ENCODE assay signal across 8 mouse cellular contexts in the genomic region with DNA sequence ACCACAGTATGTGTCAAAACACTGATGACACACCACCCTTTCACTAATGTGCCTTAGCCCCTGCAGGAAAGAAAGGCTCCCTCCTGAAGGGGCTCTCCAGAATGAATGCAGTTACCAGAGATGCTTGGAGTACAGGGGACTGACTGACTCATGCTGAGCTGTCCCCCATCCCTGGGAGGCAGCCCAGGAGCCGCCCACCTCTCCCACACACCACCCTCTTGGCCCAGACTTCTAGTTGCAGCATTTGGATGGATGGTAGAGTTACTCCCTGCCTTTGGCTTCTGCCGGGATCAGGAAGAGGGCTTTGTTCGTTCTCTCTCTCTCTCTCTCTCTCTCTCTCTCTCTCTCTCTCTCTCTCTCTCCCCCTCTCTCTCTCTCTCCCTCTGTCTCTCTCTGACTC. TPM values are rescaled to one million over a fixed set of nuclear protein-coding genes. Genes with fewer than 3 reads are reported as not detected.
DNase-seq lines count a peak whose midpoint lies in the region; ATAC-seq lines count a peak whose summit lies in the region.

No protein-coding gene starts in this region.

- H3K4me3 ChIP-seq in kidney, embryonic 16.5 days (ENCODE audit: low read length), result no peak overlapping the region
- 0 out of 2 replicates have a peak overlapping the region, but pooled peaks have one; percentile 34 for H3K4me3 ChIP-seq in embryonic facial prominence, embryonic 10.5 days
- no peak overlapping the region for H3K4me3 ChIP-seq in intestine, embryonic 15.5 days (replicated peaks)

- peak overlapping the region; percentile 86 for H3K27ac ChIP-seq in kidney, embryonic 16.5 days (ENCODE audit: low read length)
- peak overlapping the region; percentile 83 for H3K27ac ChIP-seq in embryonic facial prominence, embryonic 10.5 days (replicated peaks)
- H3K27ac ChIP-seq in intestine, embryonic 15.5 days, result no peak overlapping the region

- H3K9me3 ChIP-seq in kidney, embryonic 16.5 days (ENCODE audit: low read length), result peaks cover 4% of the 10 kb centered on the region; the same call in 1 of the 2 replicates
- 0 out of 2 replicates have a peak, but pooled peaks cover 8% of the 10 kb centered on the region for H3K9me3 ChIP-seq in embryonic facial prominence, embryonic 10.5 days
- no peaks in the 10 kb centered on the region for H3K9me3 ChIP-seq in intestine, embryonic 15.5 days

- H3K27me3 ChIP-seq in kidney, embryonic 16.5 days (ENCODE audit: insufficient read depth, low read length), result no peaks in the 10 kb centered on the region
- no peaks in the 10 kb centered on the region for H3K27me3 ChIP-seq in embryonic facial prominence, embryonic 10.5 days (replicated peaks; ENCODE audit: low read depth, poor library complexity, severe bottlenecking)
- H3K27me3 ChIP-seq in intestine, embryonic 15.5 days (replicated peaks), result no peaks in the 10 kb centered on the region

- H3K4me2 ChIP-seq in kidney, embryonic 16.5 days (replicated peaks; ENCODE audit: low read depth, low read length), result peak overlapping the region; percentile 38
- H3K4me2 ChIP-seq in intestine, embryonic 15.5 days (replicated peaks), result peak overlapping the region; percentile 46

- H3K36me3 ChIP-seq in kidney, embryonic 16.5 days (ENCODE audit: insufficient read depth, low read length), result no peaks in the 10 kb centered on the region
- H3K36me3 ChIP-seq in embryonic facial prominence, embryonic 10.5 days (replicated peaks), result no peaks in the 10 kb centered on the region; the same call in 1 of the 2 replicates
- no peaks in the 10 kb centered on the region for H3K36me3 ChIP-seq in intestine, embryonic 15.5 days

- peak overlapping the region; percentile 51; the same call in 1 of the 2 replicates for H3K9ac ChIP-seq in kidney, embryonic 16.5 days (replicated peaks; ENCODE audit: low read length)
- no peak overlapping the region for H3K9ac ChIP-seq in intestine, embryonic 15.5 days

- 7% methylated on average over 3 of the region's 3 CpGs for WGBS in kidney, embryonic 16.5 days
- WGBS in embryonic facial prominence, embryonic 10.5 days, result 29% methylated on average over 3 of the region's 3 CpGs
- WGBS in intestine, embryonic 15.5 days, result 47% methylated on average over 3 of the region's 3 CpGs

- no peak for DNase-seq in kidney, postnatal 36 days
- no peak for DNase-seq in embryonic facial prominence, embryonic 10.5 days (ENCODE audit: low spot score)
- peak; percentile 17 for DNase-seq in right cerebral cortex, postnatal 14 days
- DNase-seq in frontal cortex, postnatal 25 days (ENCODE audit: low spot score in 2 of 2), result no peak
- no peak for DNase-seq in embryo, embryonic 10.5 days (ENCODE audit: low spot score)

- ATAC-seq in kidney, embryonic 16.5 days (ENCODE audit: low FRiP score, low TSS enrichment), result peak; percentile 69
- peak; percentile 6 for ATAC-seq in CD4-positive, CD25-positive, alpha-beta regulatory T cell, adult 4 months
- peak; percentile 66; the same call in 1 of the 2 replicates for ATAC-seq in intestine, embryonic 15.5 days

- peaks cover 41% of the 10 kb centered on the region for H3K4me1 ChIP-seq in kidney, embryonic 16.5 days (ENCODE audit: insufficient read depth, low read length)
- H3K4me1 ChIP-seq in embryonic facial prominence, embryonic 10.5 days, result peaks cover 39% of the 10 kb centered on the region
- H3K4me1 ChIP-seq in intestine, embryonic 15.5 days (replicated peaks), result peaks cover 11% of the 10 kb centered on the region

RNA-seq across cellular contexts. Expression of a gene that starts 53.4 kb away (rescaled TPM):
- 71.9 and 73.0 TPM in 2 replicates for polyA plus RNA-seq in kidney, embryonic 16.5 days (2015; fragmentation: Nextera tagmentation; extraction: Ambion mirVana)
- 10 to 100 TPM; 19.7 to 31.0 TPM for polyA plus RNA-seq in CD4-positive, CD25-positive, alpha-beta regulatory T cell, adult 4 months (2017; shearing (Covaris generic))
- 69.8 and 78.0 TPM in 2 replicates for polyA plus RNA-seq in embryonic facial prominence, embryonic 10.5 days (2016; fragmentation: Nextera tagmentation; extraction: Ambion mirVana)
- 83.6 and 88.6 TPM in 2 replicates for polyA plus RNA-seq in intestine, embryonic 15.5 days (2015; fragmentation: Nextera tagmentation; extraction: Ambion mirVana)

Comparison
In these comparisons a context has a peak if more than half of its experiments do, and no peak if none do; other contexts are left out.
1. ATAC-seq: peak in every context shown above with its lines; median percentile 69 in kidney, embryonic 16.5 days; 66 in intestine, embryonic 15.5 days; 6 in CD4-positive, CD25-positive, alpha-beta regulatory T cell, adult 4 months.